Mouse (Mus musculus): ENCODE data around the gene 1700012P22Rik.

DNA sequence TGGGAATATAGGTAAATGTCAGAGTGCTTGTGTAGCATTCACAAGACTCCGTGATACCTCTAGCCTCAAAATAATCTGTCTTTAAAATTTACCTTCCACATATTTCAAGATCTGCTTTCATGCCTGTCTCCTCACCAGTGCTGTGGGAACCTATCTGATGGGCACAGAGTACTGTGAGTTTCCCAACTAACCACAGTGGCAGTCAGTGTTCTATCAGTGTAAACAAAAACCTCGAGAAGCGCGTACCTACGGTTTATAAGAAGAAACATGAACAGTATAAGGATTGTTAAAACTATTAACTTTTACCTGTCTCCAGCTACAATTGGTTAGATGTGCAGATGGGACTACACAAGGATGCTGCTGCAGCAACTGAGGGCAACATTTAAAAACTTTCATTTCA, 5.4 kb downstream of the 1700012P22Rik start:
- TF ChIP-seq POLR2AphosphoS5 (IDR thresholded peaks at IDR 0.05; ENCODE audit: insufficient replicate concordance, low read depth, low read length) (no peak), CTCF (IDR thresholded peaks at IDR 0.05; ENCODE audit: low read depth, low read length) (no peak), GATA1 (IDR thresholded peaks at IDR 0.05; ENCODE audit: borderline replicate concordance, low read length) (no peak), TAL1 (conservative IDR thresholded peaks at IDR 0.05; ENCODE audit: low read depth, low read length) (no peak), GATA2 (IDR thresholded peaks at IDR 0.05; ENCODE audit: borderline replicate concordance, low read depth, low read length) (no peak)
